Mouse (Mus musculus) liver, postnatal 0 days (tissue): ENCODE data around the gene Tcp10a.
"Not testable (repeated sequence)": the region's sequence is repeated elsewhere in the genome, so short reads cannot be mapped to it uniquely, and the experiment has no call there.

Experiments
- CTCF ChIP-seq: sonication (generic); IDR thresholded peaks from 2 replicates; pipeline ENCODE4 v1.5.1; 2016; ENCODE audit warnings: antibody characterized with exemption, low read depth
- EP300 ChIP-seq: IDR thresholded peaks from 2 replicates; pipeline ENCODE4 v1.6.1; 2016; ENCODE audit warnings: antibody characterized with exemption, low read depth, mild to moderate bottlenecking

GRCm38 (mm10) chr17:7365615-7366014, 41.2 kb downstream of the Tcp10a start:
- not testable (repeated sequence) for TF ChIP-seq CTCF, EP300
